Mouse (Mus musculus): ENCODE data around the gene Slc15a3. TPM values are rescaled to one million over a fixed set of nuclear protein-coding genes. Genes with fewer than 3 reads are reported as not detected.

Gene Slc15a3
- polyA plus RNA-seq, 1 experiment from 2014 or later, result 0.46 TPM

DNA sequence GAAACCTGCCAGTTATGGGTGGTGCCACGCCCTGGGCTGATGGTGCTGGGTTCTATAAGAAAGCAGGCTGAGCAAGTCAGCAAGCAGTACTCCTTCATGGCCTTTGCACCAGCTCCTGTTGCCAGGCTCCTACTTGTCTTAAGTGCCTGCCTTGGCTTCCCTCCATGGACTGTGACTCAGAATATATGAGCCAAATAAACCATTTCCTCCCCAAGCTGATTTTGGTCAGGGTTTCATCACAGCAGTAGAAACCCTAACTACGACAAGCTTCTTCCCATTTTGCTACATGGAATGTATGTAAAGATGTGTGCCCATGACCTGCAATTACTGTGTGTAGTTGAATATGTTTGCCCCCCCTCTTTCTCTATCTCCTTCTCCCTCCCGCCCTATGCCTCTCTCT, 5.9 kb upstream of the Slc15a3 start:
- no peak overlapping the region for H3K9ac ChIP-seq
- H3K4me1 ChIP-seq (ENCODE audit: insufficient read depth), result no peaks in the 10 kb centered on the region
- H3K27me3 ChIP-seq (ENCODE audit: insufficient read depth, low read length), result no peaks in the 10 kb centered on the region; the same call in 1 of the 2 replicates
- H3K36me3 ChIP-seq (ENCODE audit: insufficient read depth), result no peaks in the 10 kb centered on the region
- 67% methylated on average over 3 of the region's 3 CpGs for WGBS
- no peak overlapping the region for H3K4me3 ChIP-seq (ENCODE audit: low read depth, low read length)
- H3K27ac ChIP-seq (ENCODE audit: low read depth), result no peak overlapping the region
- H3K4me2 ChIP-seq, result no peak overlapping the region
- H3K9me3 ChIP-seq (ENCODE audit: low read depth, low read length), result no peaks in the 10 kb centered on the region
- TF ChIP-seq CTCF (IDR thresholded peaks at IDR 0.05; ENCODE audit: low read depth), result no peak
- DNase-seq, result no peak
- ATAC-seq (ENCODE audit: insufficient read depth), result no peak

GRCm38 (mm10) chr19:10835671-10836070, 3.9 kb upstream of the Slc15a3 start:
- H3K27ac ChIP-seq (ENCODE audit: low read depth), result no peak overlapping the region
- WGBS, result 49% methylated on average over 3 of the region's 3 CpGs

DNA sequence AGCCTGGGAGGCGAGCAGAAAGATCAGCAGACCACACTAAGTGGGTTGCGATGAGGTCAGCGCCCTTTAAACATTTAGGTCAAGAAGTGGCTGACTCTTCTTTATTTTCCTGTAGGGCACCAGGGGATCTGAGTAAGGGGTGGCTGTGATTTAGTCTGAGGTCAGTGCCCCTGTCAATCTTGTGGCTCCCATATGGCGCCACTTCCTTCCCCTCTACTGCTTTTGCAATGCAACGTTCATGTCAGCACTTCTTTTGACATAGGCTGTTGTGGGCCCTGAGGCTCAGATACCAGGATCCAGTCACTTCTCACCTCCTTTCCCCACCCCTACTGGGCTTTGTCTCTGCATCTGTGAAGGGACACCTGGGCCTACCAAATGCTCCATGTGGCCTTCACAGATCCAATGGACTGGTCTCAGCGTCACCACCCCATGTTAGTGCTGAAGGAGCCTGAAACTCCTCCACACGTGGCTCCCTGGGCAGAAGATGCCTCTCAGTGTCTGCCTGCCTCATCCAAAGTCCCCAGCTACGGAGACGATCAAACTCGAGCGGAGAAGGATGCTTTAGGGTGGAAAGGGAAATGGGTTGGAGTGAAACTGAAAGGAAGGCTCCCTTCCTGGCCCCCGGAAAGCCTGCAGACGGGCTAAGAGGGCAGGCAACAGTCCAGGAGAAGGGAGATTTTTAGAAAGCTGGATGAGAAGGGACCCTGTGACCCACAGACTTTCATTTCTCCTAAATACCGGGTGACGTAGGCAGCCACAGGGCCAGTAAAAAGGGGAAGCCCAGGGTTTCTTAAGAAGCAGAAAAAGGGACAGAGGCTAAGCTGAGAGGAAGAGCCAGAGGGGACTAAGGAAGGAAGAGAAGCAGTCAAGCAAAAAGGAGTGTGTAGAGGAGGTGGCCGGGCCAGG, 2.4 kb downstream of the Slc15a3 start:
- DNase-seq (peak; percentile 16), ATAC-seq (ENCODE audit: insufficient read depth) (no peak)
- H3K27ac ChIP-seq (ENCODE audit: low read depth), result no peak overlapping the region
- H3K9me3 ChIP-seq (ENCODE audit: low read depth, low read length), result no peaks in the 10 kb centered on the region
- WGBS, result 48% methylated on average over 16 of the region's 16 CpGs
- no peak for TF ChIP-seq CTCF (IDR thresholded peaks at IDR 0.05; ENCODE audit: low read depth)
- H3K4me3 ChIP-seq (ENCODE audit: low read depth, low read length), result no peak overlapping the region
- H3K4me2 ChIP-seq, result no peak overlapping the region
- H3K27me3 ChIP-seq (ENCODE audit: insufficient read depth, low read length), result no peaks in the 10 kb centered on the region; the same call in 1 of the 2 replicates
- no peak overlapping the region for H3K9ac ChIP-seq
- H3K4me1 ChIP-seq (ENCODE audit: insufficient read depth), result no peaks in the 10 kb centered on the region
- H3K36me3 ChIP-seq (ENCODE audit: insufficient read depth), result no peaks in the 10 kb centered on the region

More at GRCm38 (mm10) chr19:10835671-10836070, 3.9 kb upstream of the Slc15a3 start:
- no peaks in the 10 kb centered on the region for H3K36me3 ChIP-seq (ENCODE audit: insufficient read depth)
- H3K4me3 ChIP-seq (ENCODE audit: low read depth, low read length), result no peak overlapping the region
- ATAC-seq (ENCODE audit: insufficient read depth) (no peak), DNase-seq (no peak)
- TF ChIP-seq CTCF (IDR thresholded peaks at IDR 0.05; ENCODE audit: low read depth), result no peak
- H3K9me3 ChIP-seq (ENCODE audit: low read depth, low read length), result no peaks in the 10 kb centered on the region
- H3K9ac ChIP-seq, result no peak overlapping the region
- H3K27me3 ChIP-seq (ENCODE audit: insufficient read depth, low read length), result no peaks in the 10 kb centered on the region; the same call in 1 of the 2 replicates
- H3K4me2 ChIP-seq, result no peak overlapping the region
- no peaks in the 10 kb centered on the region for H3K4me1 ChIP-seq (ENCODE audit: insufficient read depth)

DNA sequence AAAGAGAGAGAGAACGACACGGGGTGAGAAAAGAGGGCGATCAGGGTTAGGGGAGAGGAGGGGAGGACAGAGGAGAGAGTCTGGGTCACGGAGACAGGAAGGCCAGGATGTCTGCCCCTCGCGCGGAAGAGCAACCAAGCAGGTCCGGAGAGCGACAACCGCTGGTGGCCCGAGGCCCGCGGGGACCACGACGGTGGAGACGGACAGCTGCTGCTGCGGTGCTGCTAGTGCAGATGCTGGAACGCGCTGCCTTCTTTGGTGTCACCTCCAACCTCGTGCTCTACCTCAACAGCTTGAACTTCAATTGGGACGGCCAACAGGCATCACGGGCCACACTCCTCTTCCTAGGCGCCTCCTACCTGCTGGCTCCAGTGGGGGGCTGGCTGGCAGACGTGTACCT, 3.4 kb downstream of the Slc15a3 start:
- no peak overlapping the region for H3K9ac ChIP-seq
- H3K4me2 ChIP-seq, result no peak overlapping the region
- DNase-seq, result no peak
- TF ChIP-seq CTCF (IDR thresholded peaks at IDR 0.05; ENCODE audit: low read depth), result no peak
- H3K9me3 ChIP-seq (ENCODE audit: low read depth, low read length), result no peaks in the 10 kb centered on the region
- H3K27me3 ChIP-seq (ENCODE audit: insufficient read depth, low read length), result no peaks in the 10 kb centered on the region
- H3K4me1 ChIP-seq (ENCODE audit: insufficient read depth), result no peaks in the 10 kb centered on the region
- WGBS, result 43% methylated on average over 24 of the region's 24 CpGs
- no peak overlapping the region for H3K27ac ChIP-seq (ENCODE audit: low read depth)
- no peak for ATAC-seq (ENCODE audit: insufficient read depth)
- H3K36me3 ChIP-seq (ENCODE audit: insufficient read depth), result no peaks in the 10 kb centered on the region
- H3K4me3 ChIP-seq (ENCODE audit: low read depth, low read length), result no peak overlapping the region

- H3K9ac ChIP-seq, result no peak overlapping the region
- no peak for TF ChIP-seq CTCF (IDR thresholded peaks at IDR 0.05; ENCODE audit: low read depth)
- no peak overlapping the region for H3K27ac ChIP-seq (ENCODE audit: low read depth)
- H3K36me3 ChIP-seq (ENCODE audit: insufficient read depth), result no peaks in the 10 kb centered on the region
- H3K4me1 ChIP-seq (ENCODE audit: insufficient read depth), result no peaks in the 10 kb centered on the region
- ATAC-seq (ENCODE audit: insufficient read depth) (no peak), DNase-seq (no peak)
- H3K9me3 ChIP-seq (ENCODE audit: low read depth, low read length), result no peaks in the 10 kb centered on the region
- H3K4me3 ChIP-seq (ENCODE audit: low read depth, low read length), result no peak overlapping the region
- WGBS, result 72% methylated on average over 5 of the region's 5 CpGs
- H3K27me3 ChIP-seq (ENCODE audit: insufficient read depth, low read length), result no peaks in the 10 kb centered on the region
- no peak overlapping the region for H3K4me2 ChIP-seq
These were observed 4.7 kb downstream of the Slc15a3 start for GRCm38 (mm10) chr19:10844206-10844605.

DNA sequence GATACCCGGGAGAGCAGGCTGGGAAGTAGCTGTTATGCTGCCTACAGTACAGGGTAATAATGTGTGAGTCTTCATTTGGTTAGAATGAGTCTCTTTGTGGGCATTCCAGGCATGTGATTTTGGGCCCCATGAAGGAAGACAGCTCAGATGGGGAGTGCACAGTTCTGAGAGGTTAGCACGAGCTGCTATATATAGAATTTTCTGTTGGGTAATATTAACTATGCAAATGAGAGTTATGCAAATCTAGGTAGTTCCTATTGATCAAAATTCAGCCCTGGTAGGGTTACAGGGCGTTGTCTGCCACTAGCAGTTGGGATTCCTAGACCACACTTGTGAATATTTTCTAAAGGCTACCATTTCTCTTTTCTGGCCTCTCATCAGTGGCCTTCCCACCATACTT, 5.9 kb downstream of the Slc15a3 start:
- H3K9ac ChIP-seq, result no peak overlapping the region
- no peak overlapping the region for H3K4me3 ChIP-seq (ENCODE audit: low read depth, low read length)
- 84% methylated on average over 3 of the region's 3 CpGs for WGBS
- H3K27me3 ChIP-seq (ENCODE audit: insufficient read depth, low read length), result no peaks in the 10 kb centered on the region
- no peaks in the 10 kb centered on the region for H3K36me3 ChIP-seq (ENCODE audit: insufficient read depth)
- H3K4me2 ChIP-seq, result no peak overlapping the region
- no peaks in the 10 kb centered on the region for H3K9me3 ChIP-seq (ENCODE audit: low read depth, low read length)
- H3K4me1 ChIP-seq (ENCODE audit: insufficient read depth), result no peaks in the 10 kb centered on the region
- H3K27ac ChIP-seq (ENCODE audit: low read depth), result no peak overlapping the region
- ATAC-seq (ENCODE audit: insufficient read depth) (no peak), DNase-seq (no peak)
- no peak for TF ChIP-seq CTCF (IDR thresholded peaks at IDR 0.05; ENCODE audit: low read depth)

DNA sequence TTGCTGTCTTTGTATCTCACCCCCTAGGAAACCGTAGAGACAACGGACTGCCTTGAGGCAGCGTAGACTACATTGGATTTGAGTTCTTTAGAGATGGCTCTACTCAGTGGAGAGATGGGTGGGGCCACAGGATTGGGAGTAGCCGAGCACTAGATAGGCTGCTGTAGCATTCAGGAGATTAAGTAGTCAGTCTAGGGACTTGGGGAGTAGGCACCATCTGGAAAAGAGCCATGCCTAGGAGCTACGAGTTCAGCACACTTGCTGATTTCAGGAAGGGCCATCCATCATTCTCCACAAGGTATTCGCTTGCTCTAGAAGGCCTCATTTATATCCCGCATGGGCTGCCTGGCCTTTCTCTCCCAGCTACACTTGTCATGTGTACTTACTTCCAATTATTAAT, 6.6 kb downstream of the Slc15a3 start:
- no peak overlapping the region for H3K9ac ChIP-seq
- no peaks in the 10 kb centered on the region for H3K9me3 ChIP-seq (ENCODE audit: low read depth, low read length)
- H3K4me1 ChIP-seq (ENCODE audit: insufficient read depth), result no peaks in the 10 kb centered on the region
- H3K27ac ChIP-seq (ENCODE audit: low read depth), result no peak overlapping the region
- TF ChIP-seq CTCF (IDR thresholded peaks at IDR 0.05; ENCODE audit: low read depth), result no peak
- no peaks in the 10 kb centered on the region for H3K27me3 ChIP-seq (ENCODE audit: insufficient read depth, low read length)
- no peak overlapping the region for H3K4me3 ChIP-seq (ENCODE audit: low read depth, low read length)
- 67% methylated on average over 7 of the region's 7 CpGs for WGBS
- ATAC-seq (ENCODE audit: insufficient read depth) (no peak), DNase-seq (no peak)
- H3K36me3 ChIP-seq (ENCODE audit: insufficient read depth), result no peaks in the 10 kb centered on the region
- H3K4me2 ChIP-seq, result no peak overlapping the region
